Mouse (Mus musculus) C2C12 (cell line): ENCODE results near the gene Bahd1. TPM values are rescaled to one million over a fixed set of nuclear protein-coding genes. Genes with fewer than 3 reads are reported as not detected.

Source experiments
- H3K27me3 ChIP-seq: one replicate; pipeline ENCODE4 v1.6.1; 2011; ENCODE audit not compliant: control insufficient read depth, insufficient read depth, insufficient read length
- H3K36me3 ChIP-seq: one replicate; pipeline ENCODE4 v1.6.1; 2011; ENCODE audit not compliant: control insufficient read depth, insufficient read depth
- H3K4me3 ChIP-seq: one replicate; pipeline ENCODE4 v1.5.1; 2011; ENCODE audit warnings: mild to moderate bottlenecking, control low read depth; ENCODE audit not compliant: poor library complexity, insufficient read depth, severe bottlenecking
- H3K79me2 ChIP-seq: one replicate; pipeline ENCODE4 v1.6.1; 2011; ENCODE audit not compliant: control insufficient read depth, insufficient read depth
- H3K79me3 ChIP-seq: one replicate; pipeline ENCODE4 v1.6.1; 2011; ENCODE audit warnings: low read depth, control low read depth
- H3ac ChIP-seq: one replicate; pipeline ENCODE3; 2011; ENCODE audit warnings: low read depth; ENCODE audit not compliant: control insufficient read depth, insufficient read length
- CEBPB ChIP-seq: IDR thresholded peaks from one replicate; pipeline ENCODE4 v1.6.1; 2011; ENCODE audit warnings: low read depth, mild to moderate bottlenecking, control low read depth, moderate library complexity
- CTCF ChIP-seq: IDR thresholded peaks from one replicate; pipeline ENCODE4 v1.5.1; 2011; ENCODE audit not compliant: control insufficient read depth, insufficient read depth, insufficient read length
- FOSL1 ChIP-seq: IDR thresholded peaks from one replicate; pipeline ENCODE4 v1.8.0; 2011; ENCODE audit warnings: mild to moderate bottlenecking, low read length; ENCODE audit not compliant: poor library complexity, insufficient read depth, severe bottlenecking
- MAX ChIP-seq: IDR thresholded peaks from one replicate; pipeline ENCODE4 v1.6.1; 2011; ENCODE audit warnings: mild to moderate bottlenecking, control low read depth
- MYOD1 ChIP-seq: IDR thresholded peaks from one replicate; pipeline ENCODE4 v1.6.1; 2011; ENCODE audit warnings: low read depth; ENCODE audit not compliant: control insufficient read depth, insufficient read length
- MYOG ChIP-seq: IDR thresholded peaks from one replicate; pipeline ENCODE4 v1.6.1; 2011; ENCODE audit not compliant: control insufficient read depth, insufficient read length; ENCODE audit errors: extremely low read depth
- USF1 ChIP-seq: IDR thresholded peaks from one replicate; pipeline ENCODE4 v1.6.1; 2011; ENCODE audit warnings: low read depth, mild to moderate bottlenecking, control low read depth, moderate library complexity
- polyA plus RNA-seq: library from polyadenylated mRNA; unstranded; fragments of >200 nt; fragmentation: generic; extraction: Trizol; gene quantifications from one replicate; pipeline ENCODE4 v1.2.1, GENCODE M21; 2012; ENCODE audit warnings: missing spikeins

Bahd1 gene
- polyA plus RNA-seq, 1 experiment: 8.6 TPM

GRCm38 (mm10) chr2:118871032-118871431 is 29.1 kb upstream of the Bahd1 start:
- TF ChIP-seq CEBPB (no peak), CTCF (no peak)
- peaks cover 4% of the 10 kb centered on the region for H3K79me2 ChIP-seq
- H3K79me3 ChIP-seq: peaks cover 3% of the 10 kb centered on the region
- peaks cover 7% of the 10 kb centered on the region for H3K36me3 ChIP-seq
- no peak overlapping the region for H3ac ChIP-seq
- no peak overlapping the region for H3K4me3 ChIP-seq
- H3K27me3 ChIP-seq: no peaks in the 10 kb centered on the region

- no peaks in the 10 kb centered on the region for H3K27me3 ChIP-seq
- no peaks in the 10 kb centered on the region for H3K79me3 ChIP-seq
- H3ac ChIP-seq: no peak overlapping the region
- no peak overlapping the region for H3K4me3 ChIP-seq
- TF ChIP-seq CTCF: no peak
- TF ChIP-seq MYOG: no peak
- TF ChIP-seq FOSL1: no peak
- TF ChIP-seq MAX: no peak
- no peak for TF ChIP-seq USF1
- TF ChIP-seq MYOD1: no peak
- TF ChIP-seq CEBPB: no peak
- H3K36me3 ChIP-seq: peaks cover 7% of the 10 kb centered on the region
- no peaks in the 10 kb centered on the region for H3K79me2 ChIP-seq
These were observed 27.2 kb upstream of the Bahd1 start for GRCm38 (mm10) chr2:118873018-118873417.

- peaks cover 7% of the 10 kb centered on the region for H3K36me3 ChIP-seq
- no peak overlapping the region for H3K4me3 ChIP-seq
- H3K79me2 ChIP-seq: no peaks in the 10 kb centered on the region
- no peak overlapping the region for H3ac ChIP-seq
- H3K79me3 ChIP-seq: no peaks in the 10 kb centered on the region
- H3K27me3 ChIP-seq: no peaks in the 10 kb centered on the region
- TF ChIP-seq FOSL1: no peak
- TF ChIP-seq MYOG: no peak
- no peak for TF ChIP-seq MAX
- no peak for TF ChIP-seq MYOD1
- no peak for TF ChIP-seq USF1
- TF ChIP-seq CEBPB: no peak
- no peak for TF ChIP-seq CTCF
These were observed 26.2 kb upstream of the Bahd1 start for GRCm38 (mm10) chr2:118873890-118874430.

GRCm38 (mm10) chr2:118875316-118875715 is 24.9 kb upstream of the Bahd1 start:
- peaks cover 7% of the 10 kb centered on the region for H3K36me3 ChIP-seq
- no peaks in the 10 kb centered on the region for H3K79me2 ChIP-seq
- H3ac ChIP-seq: no peak overlapping the region
- H3K4me3 ChIP-seq: no peak overlapping the region
- H3K79me3 ChIP-seq: no peaks in the 10 kb centered on the region
- TF ChIP-seq FOSL1: no peak
- no peaks in the 10 kb centered on the region for H3K27me3 ChIP-seq

- H3K4me3 ChIP-seq: no peak overlapping the region
- no peaks in the 10 kb centered on the region for H3K79me3 ChIP-seq
- no peak for TF ChIP-seq MYOG
- TF ChIP-seq MYOD1: peak; percentile 48
- TF ChIP-seq MAX: no peak
- TF ChIP-seq CEBPB: peak; percentile 39
- H3ac ChIP-seq: peak overlapping the region; percentile 12
- no peaks in the 10 kb centered on the region for H3K79me2 ChIP-seq
- peaks cover 7% of the 10 kb centered on the region for H3K36me3 ChIP-seq
- no peaks in the 10 kb centered on the region for H3K27me3 ChIP-seq
These were observed 23.7 kb upstream of the Bahd1 start for GRCm38 (mm10) chr2:118876453-118876852.

- no peaks in the 10 kb centered on the region for H3K79me2 ChIP-seq
- TF ChIP-seq MYOD1 (no peak), CTCF (no peak)
- H3ac ChIP-seq: no peak overlapping the region
- no peaks in the 10 kb centered on the region for H3K79me3 ChIP-seq
- H3K36me3 ChIP-seq: no peaks in the 10 kb centered on the region
- no peak overlapping the region for H3K4me3 ChIP-seq
- H3K27me3 ChIP-seq: peaks cover 13% of the 10 kb centered on the region
These were observed 19.2 kb upstream of the Bahd1 start for GRCm38 (mm10) chr2:118881019-118881418.
